ENCODE assay signal across 12 mouse cellular contexts in the genomic region with DNA sequence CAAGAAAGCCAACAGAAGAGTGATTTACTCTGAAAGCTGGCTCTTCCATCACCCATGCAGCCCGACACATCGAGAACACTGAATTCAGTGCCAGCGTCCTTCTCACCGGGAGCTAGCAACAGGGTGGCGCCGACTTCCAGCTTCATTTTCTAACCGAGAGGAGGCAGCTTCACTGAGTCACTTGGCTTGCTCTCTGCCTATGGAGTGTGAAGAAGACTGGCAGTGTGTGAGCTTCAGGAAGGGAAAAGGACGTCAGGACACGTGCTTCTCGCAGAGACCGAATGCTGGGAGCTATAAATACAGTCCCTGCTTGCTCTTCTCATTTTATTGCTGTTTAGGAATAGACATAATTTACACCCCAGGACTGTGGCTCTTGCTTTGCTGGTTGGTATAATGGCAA.
A peak's percentile ranks its signal among the peaks of the same experiment; 100 is the strongest.
DNase-seq lines count a peak whose midpoint lies in the region.
"Had no signal": no experiment of that assay in that cellular context is flagged by ENCODE, and none has a peak within 500 bp of the region (broad histone marks: within the 10 kb centered on the region; RNA-seq: fewer than 3 reads in every experiment).

No protein-coding gene starts in this region.

- DNase-seq in heart, adult 11 months, result peak; percentile 78
- DNase-seq in heart, postnatal 10 days, result no peak
- DNase-seq in frontal cortex, adult 2 months (ENCODE audit: extremely low spot score in 1 of 2, low spot score in 1 of 2), result peak; percentile 77 to 85
- peak; percentile 45 to 52 for DNase-seq in layer of hippocampus, postnatal 36 days
- DNase-seq in right cerebral cortex, adult 2 months (ENCODE audit: low spot score in 2 of 2), result peak; percentile 79 to 80
- DNase-seq in liver, result no peak
- no peak for DNase-seq in c-Kit-positive CD71-positive TER-119-positive erythroid progenitor cells, embryonic 14.5 days (ENCODE audit: low spot score)
- DNase-seq in kidney, adult 11 months, result no peak
- DNase-seq: adrenal gland, postnatal 10 days; cerebellum, adult 9-11 months; heart, postnatal 4 days; thymus, postnatal 4 days had no signal

- intact Hi-C loops in heart, postnatal 10 days (cut with DNase I), result no loop called here

Comparison
In these comparisons a context has a peak if more than half of its experiments do, and no peak if none do; other contexts are left out.
1. DNase-seq: peak in heart, adult 11 months (single experiment), frontal cortex, adult 2 months (2 of 2), layer of hippocampus, postnatal 36 days (2 of 2) and right cerebral cortex, adult 2 months (2 of 2); none in heart, postnatal 10 days (0 of 2), liver (single experiment), c-Kit-positive CD71-positive TER-119-positive erythroid progenitor cells, embryonic 14.5 days (single experiment) and kidney, adult 11 months (single experiment).